19 mouse cellular contexts compared by ENCODE assay signal in genomic region chr5:125383637-125384420, GRCm38 (mm10). TPM values are rescaled to one million over a fixed set of nuclear protein-coding genes. Genes with fewer than 3 reads are reported as not detected.
DNase-seq lines count a peak whose midpoint lies in the region; ATAC-seq and TF ChIP-seq lines count a peak whose summit lies in the region.
"Had no signal": no experiment of that assay in that cellular context is flagged by ENCODE, and none has a peak within 500 bp of the region (broad histone marks: within the 10 kb centered on the region; RNA-seq: fewer than 3 reads in every experiment).

No protein-coding gene starts in this region.

- H3K27ac ChIP-seq in kidney, embryonic 15.5 days, result peak overlapping the region; percentile 19; the same call in 1 of the 2 replicates
- 0 out of 2 replicates have a peak overlapping the region, but pooled peaks have one; percentile 59 for H3K27ac ChIP-seq in ES-Bruce4 (ENCODE audit: insufficient read depth, low read length)
- H3K27ac ChIP-seq: embryonic facial prominence, embryonic 10.5 days; kidney, postnatal 0 days; layer of hippocampus, adult 2 months; macrophage had no signal

- no peaks in the 10 kb centered on the region for H3K27me3 ChIP-seq in kidney, embryonic 15.5 days
- H3K27me3 ChIP-seq in ES-Bruce4 (ENCODE audit: control insufficient read depth, insufficient read depth, low read length, poor library complexity, severe bottlenecking), result no peaks in the 10 kb centered on the region
- H3K27me3 ChIP-seq: heart, embryonic 15.5 days; midbrain, embryonic 12.5 days had no signal

- H3K4me2 ChIP-seq in kidney, embryonic 15.5 days, result no peak overlapping the region
- H3K4me2 ChIP-seq: heart, embryonic 15.5 days; midbrain, embryonic 12.5 days had no signal

- no peak for TF ChIP-seq EP300 in ES-Bruce4 (IDR thresholded peaks at IDR 0.05; ENCODE audit: insufficient read depth, low read depth, low read length)

- peaks cover 17% of the 10 kb centered on the region for H3K4me1 ChIP-seq in kidney, embryonic 15.5 days
- no peaks in the 10 kb centered on the region for H3K4me1 ChIP-seq in ES-Bruce4 (ENCODE audit: control insufficient read depth, insufficient read depth, low read length)

- no peak for TF ChIP-seq CTCF in ES-Bruce4 (IDR thresholded peaks at IDR 0.05; ENCODE audit: low read depth, low read length)

- H3K9ac ChIP-seq in kidney, embryonic 15.5 days, result no peak overlapping the region
- H3K9ac ChIP-seq in ES-Bruce4 (ENCODE audit: low read depth, poor library complexity, severe bottlenecking), result no peak overlapping the region
- H3K9ac ChIP-seq: heart, embryonic 15.5 days; midbrain, embryonic 12.5 days had no signal

- peaks cover 34% of the 10 kb centered on the region for H3K36me3 ChIP-seq in kidney, embryonic 15.5 days
- peaks cover 21% of the 10 kb centered on the region for H3K36me3 ChIP-seq in ES-Bruce4 (ENCODE audit: control insufficient read depth, insufficient read depth, low read length, poor library complexity, severe bottlenecking)

- no peak for DNase-seq in kidney, adult 9 months
- peak; percentile 47 for DNase-seq in 416B (ENCODE audit: low read depth)
- no peak for DNase-seq in layer of hippocampus, postnatal 25 days (ENCODE audit: extremely low spot score in 1 of 2, low spot score in 1 of 2)
- DNase-seq in right cerebral cortex, adult 2 months (ENCODE audit: low spot score in 2 of 2), result no peak
- DNase-seq: adrenal gland, adult 8-10 months; cerebellum, adult 11-12 months; lung, adult 18-20 months; right cerebral cortex, postnatal 14 days; thymus, postnatal 25 days had no signal

- no peaks in the 10 kb centered on the region for H3K9me3 ChIP-seq in kidney, embryonic 15.5 days (replicated peaks)
- no peaks in the 10 kb centered on the region for H3K9me3 ChIP-seq in ES-Bruce4 (replicated peaks; ENCODE audit: control insufficient read depth, insufficient read depth, low read length, poor library complexity, severe bottlenecking)
- H3K9me3 ChIP-seq: embryonic facial prominence, embryonic 10.5 days; heart, embryonic 15.5 days; midbrain, embryonic 12.5 days had no signal

- WGBS in kidney, embryonic 15.5 days, result 72% methylated on average over 3 of the region's 3 CpGs

- ATAC-seq in kidney, embryonic 15.5 days (replicated peaks; ENCODE audit: low FRiP score), result no peak
- peak; percentile 8; the same call in 1 of the 2 replicates for ATAC-seq in megakaryocyte-erythroid progenitor cell, adult 5-6 weeks (replicated peaks; ENCODE audit: low FRiP score, low TSS enrichment, poor library complexity, severe bottlenecking)
- ATAC-seq: forebrain, embryonic 14.5 days had no signal

- TF ChIP-seq POLR2A in ES-Bruce4 (IDR thresholded peaks at IDR 0.05; ENCODE audit: insufficient read depth, low read length), result no peak

- H3K4me3 ChIP-seq in kidney, embryonic 15.5 days (replicated peaks), result no peak overlapping the region
- no peak overlapping the region for H3K4me3 ChIP-seq in ES-Bruce4 (ENCODE audit: low read depth, low read length)
- H3K4me3 ChIP-seq: embryonic facial prominence, embryonic 10.5 days; heart, embryonic 15.5 days; midbrain, embryonic 12.5 days had no signal

RNA-seq across cellular contexts. Expression of gene Gm10382, which starts 5.3 kb away (rescaled TPM):
- polyA plus RNA-seq in kidney, embryonic 15.5 days (2015; fragmentation: Nextera tagmentation; extraction: Ambion mirVana), result 0.31 and 0.49 TPM in 2 replicates
- polyA plus RNA-seq in ES-Bruce4 (2011; ENCODE audit: insufficient read depth, insufficient read length, low read depth, missing spikeins), result not detected in 2 replicates
- not detected in 2 replicates for total RNA-seq in megakaryocyte-erythroid progenitor cell, adult 5-6 weeks (2014; fragmentation: Nextera tagmentation)
- 0.56 TPM in 1 of 2 replicates, not detected in the other for total RNA-seq in megakaryocyte-erythroid progenitor cell, adult 5-6 weeks (2017)
- total RNA-seq in layer of hippocampus, postnatal 25 days (2021), result under 1 TPM in 1 of 2 experiments, not detected in 1; 0.37 TPM
- total RNA-seq: layer of hippocampus, adult 2 months had no signal
- polyA plus RNA-seq: macrophage had no signal

RNA-seq across cellular contexts. Expression of gene Ubc, which starts 6.2 kb away (rescaled TPM):
- 1,049 and 1,140 TPM in 2 replicates for polyA plus RNA-seq in kidney, embryonic 15.5 days (2015; fragmentation: Nextera tagmentation; extraction: Ambion mirVana)
- 329 and 334 TPM in 2 replicates for polyA plus RNA-seq in ES-Bruce4 (2011; ENCODE audit: insufficient read depth, insufficient read length, low read depth, missing spikeins)
- 110 and 133 TPM in 2 replicates for total RNA-seq in megakaryocyte-erythroid progenitor cell, adult 5-6 weeks (2014; fragmentation: Nextera tagmentation)
- total RNA-seq in megakaryocyte-erythroid progenitor cell, adult 5-6 weeks (2017), result 202 and 258 TPM in 2 replicates
- total RNA-seq in layer of hippocampus, postnatal 25 days (2021), result 100 to 1,000 TPM; 775 to 848 TPM

RNA-seq across cellular contexts. Expression of gene Scarb1, which starts 42.9 kb away (rescaled TPM):
- 67.6 and 97.9 TPM in 2 replicates for polyA plus RNA-seq in kidney, embryonic 15.5 days (2015; fragmentation: Nextera tagmentation; extraction: Ambion mirVana)
- 59.6 and 63.9 TPM in 2 replicates for polyA plus RNA-seq in ES-Bruce4 (2011; ENCODE audit: insufficient read depth, insufficient read length, low read depth, missing spikeins)
- total RNA-seq in megakaryocyte-erythroid progenitor cell, adult 5-6 weeks (2014; fragmentation: Nextera tagmentation), result 71.7 and 85.8 TPM in 2 replicates
- total RNA-seq in megakaryocyte-erythroid progenitor cell, adult 5-6 weeks (2017), result 29.7 and 57.0 TPM in 2 replicates
- 10 to 100 TPM; 34.5 to 41.6 TPM for total RNA-seq in layer of hippocampus, postnatal 25 days (2021)

RNA-seq across cellular contexts. Expression of gene Dhx37, which starts 50.1 kb away (rescaled TPM):
- 13.3 and 15.6 TPM in 2 replicates for polyA plus RNA-seq in kidney, embryonic 15.5 days (2015; fragmentation: Nextera tagmentation; extraction: Ambion mirVana)
- polyA plus RNA-seq in ES-Bruce4 (2011; ENCODE audit: insufficient read depth, insufficient read length, low read depth, missing spikeins), result 35.2 and 42.3 TPM in 2 replicates
- 21.2 and 34.5 TPM in 2 replicates for total RNA-seq in megakaryocyte-erythroid progenitor cell, adult 5-6 weeks (2014; fragmentation: Nextera tagmentation)
- total RNA-seq in megakaryocyte-erythroid progenitor cell, adult 5-6 weeks (2017), result 69.0 and 83.7 TPM in 2 replicates
- 10 to 100 TPM; 11.9 to 14.8 TPM for total RNA-seq in layer of hippocampus, postnatal 25 days (2021)

RNA-seq across cellular contexts. Expression of gene Bri3bp, which starts 57.5 kb away (rescaled TPM):
- polyA plus RNA-seq in kidney, embryonic 15.5 days (2015; fragmentation: Nextera tagmentation; extraction: Ambion mirVana), result 41.5 and 42.0 TPM in 2 replicates
- polyA plus RNA-seq in ES-Bruce4 (2011; ENCODE audit: insufficient read depth, insufficient read length, low read depth, missing spikeins), result 43.8 and 45.8 TPM in 2 replicates
- 37.4 and 77.0 TPM in 2 replicates for total RNA-seq in megakaryocyte-erythroid progenitor cell, adult 5-6 weeks (2014; fragmentation: Nextera tagmentation)
- 28.5 and 31.3 TPM in 2 replicates for total RNA-seq in megakaryocyte-erythroid progenitor cell, adult 5-6 weeks (2017)
- 100 to 1,000 TPM; 101 to 109 TPM for total RNA-seq in layer of hippocampus, postnatal 25 days (2021)
